Mouse (Mus musculus) neural tube, embryonic 15.5 days (tissue): Measurements from ENCODE around the gene Sorcs1. TPM values are rescaled to one million over a fixed set of nuclear protein-coding genes. Genes with fewer than 3 reads are reported as not detected.

Experiments used
- ATAC-seq: fragments of 200-750 bp; cut with Nextera tagmentation; 2 replicates; pipeline ENCODE4 v1.8.0; 2017; ENCODE audit warnings: mild to moderate bottlenecking, moderate TSS enrichment, moderate library complexity; ENCODE audit not compliant: low FRiP score
- H3K27ac ChIP-seq: fragments of 300-500 bp; sonication (generic); replicated peaks from 2 replicates; pipeline ENCODE4 v1.5.1; 2015; ENCODE audit warnings: mild to moderate bottlenecking, inconsistent platforms
- H3K27me3 ChIP-seq: fragments of 300-500 bp; sonication (generic); replicated peaks from 2 replicates; pipeline ENCODE4 v1.6.1; 2015; ENCODE audit warnings: inconsistent platforms
- H3K36me3 ChIP-seq: fragments of 300-500 bp; sonication (generic); 2 replicates; pipeline ENCODE4 v1.6.1; 2015; ENCODE audit warnings: inconsistent platforms
- H3K4me1 ChIP-seq: fragments of 300-500 bp; sonication (generic); 2 replicates; pipeline ENCODE4 v1.6.1; 2015; ENCODE audit warnings: inconsistent platforms
- H3K4me2 ChIP-seq: fragments of 300-500 bp; sonication (generic); 2 replicates; pipeline ENCODE4 v1.6.1; 2015; ENCODE audit warnings: inconsistent platforms, mild to moderate bottlenecking, moderate library complexity
- H3K4me3 ChIP-seq: fragments of 300-500 bp; sonication (generic); replicated peaks from 2 replicates; pipeline ENCODE4 v1.5.1; 2015; ENCODE audit warnings: mild to moderate bottlenecking, inconsistent platforms
- H3K9ac ChIP-seq: fragments of 300-500 bp; sonication (generic); replicated peaks from 2 replicates; pipeline ENCODE4 v1.6.1; 2015; ENCODE audit warnings: mild to moderate bottlenecking, inconsistent platforms
- H3K9me3 ChIP-seq: fragments of 300-500 bp; sonication (generic); replicated peaks from 2 replicates; pipeline ENCODE4 v1.6.1; 2016; ENCODE audit warnings: inconsistent platforms
- WGBS: fragments of 180-500 bp; shearing (Covaris S2); methylation state at CpG from one replicate; pipeline ENCODE4 v1.1.7; 2015; ENCODE audit warnings: mixed read lengths; 5-methylcytosine and 5-hydroxymethylcytosine counted together
- polyA plus RNA-seq: library from polyadenylated mRNA; unstranded; fragments of >200 nt; fragmentation: Nextera tagmentation; extraction: Ambion mirVana; gene quantifications from 2 replicates; pipeline ENCODE4 v1.2.1, GENCODE M21; 2015

Sorcs1 gene
- polyA plus RNA-seq, 1 experiment from 2014 or later, result 20.9 TPM

DNA sequence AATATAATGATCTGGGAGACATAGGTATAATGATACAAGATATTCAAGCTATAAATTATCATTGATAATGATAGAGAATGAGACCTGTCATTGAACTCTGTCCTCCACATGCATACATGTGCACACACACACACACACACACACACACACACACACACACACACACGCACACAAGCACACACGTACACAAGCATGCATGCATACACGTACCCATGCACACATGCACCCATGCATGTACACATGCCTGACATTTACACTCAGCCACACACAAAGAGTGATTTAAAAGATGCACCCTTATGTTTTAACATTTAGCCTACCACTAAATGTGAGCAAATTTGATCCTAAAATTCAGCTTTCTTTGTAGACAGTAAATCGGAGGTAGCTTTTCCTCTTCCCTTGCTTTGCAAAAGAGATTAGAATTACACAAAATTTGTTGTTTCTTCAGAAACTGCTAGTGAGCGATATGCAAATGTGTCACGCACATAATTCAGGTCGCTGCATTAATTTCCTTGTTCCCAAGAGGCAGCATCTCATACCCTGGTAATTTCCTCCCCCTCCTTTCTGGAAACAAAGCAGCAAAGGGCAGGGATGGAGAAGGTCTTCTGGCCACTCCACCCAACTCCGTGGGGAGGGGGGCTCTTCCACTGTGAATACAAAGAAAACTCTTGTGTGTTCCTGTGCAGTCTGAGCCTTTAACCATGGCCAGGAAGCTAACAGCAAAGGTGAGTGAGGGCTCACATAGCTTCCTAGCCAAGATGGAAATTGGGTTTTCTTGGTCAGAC, 38.0 kb downstream of the Sorcs1 start:
- WGBS, result 49% methylated on average over 8 of the region's 8 CpGs
- H3K9me3 ChIP-seq, result no peaks in the 10 kb centered on the region
- H3K4me2 ChIP-seq, result no peak overlapping the region
- H3K27me3 ChIP-seq, result no peaks in the 10 kb centered on the region
- no peaks in the 10 kb centered on the region for H3K36me3 ChIP-seq
- H3K4me3 ChIP-seq, result no peak overlapping the region
- no peak overlapping the region for H3K27ac ChIP-seq
- H3K9ac ChIP-seq, result no peak overlapping the region
- peaks cover 7% of the 10 kb centered on the region for H3K4me1 ChIP-seq
- no peak for ATAC-seq

DNA sequence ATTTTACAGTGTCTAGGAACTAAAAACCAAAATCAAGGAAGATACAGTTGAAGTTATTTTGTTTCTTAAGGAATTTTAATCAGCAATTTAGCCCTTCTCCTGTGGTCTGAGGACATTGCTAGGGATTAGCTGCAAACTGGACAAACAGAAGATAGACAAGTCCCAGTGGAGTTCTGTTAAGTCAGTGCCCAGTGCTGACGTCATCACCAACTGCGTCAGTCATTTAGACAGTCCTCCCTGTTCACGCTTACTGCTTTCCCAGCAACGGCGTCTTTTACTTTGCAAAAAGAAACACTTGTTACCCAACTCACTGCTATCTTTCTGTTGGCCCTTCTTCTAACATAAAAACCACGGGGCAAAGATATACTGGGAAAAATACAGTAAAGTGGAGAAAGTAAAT, 40.3 kb downstream of the Sorcs1 start:
- no peaks in the 10 kb centered on the region for H3K27me3 ChIP-seq
- no peaks in the 10 kb centered on the region for H3K36me3 ChIP-seq
- 75% methylated on average over 6 of the region's 6 CpGs for WGBS
- H3K9me3 ChIP-seq, result no peaks in the 10 kb centered on the region
- no peak overlapping the region for H3K27ac ChIP-seq
- no peak overlapping the region for H3K4me2 ChIP-seq
- H3K4me1 ChIP-seq, result peaks cover 7% of the 10 kb centered on the region
- no peak overlapping the region for H3K9ac ChIP-seq
- no peak overlapping the region for H3K4me3 ChIP-seq
- ATAC-seq, result no peak

DNA sequence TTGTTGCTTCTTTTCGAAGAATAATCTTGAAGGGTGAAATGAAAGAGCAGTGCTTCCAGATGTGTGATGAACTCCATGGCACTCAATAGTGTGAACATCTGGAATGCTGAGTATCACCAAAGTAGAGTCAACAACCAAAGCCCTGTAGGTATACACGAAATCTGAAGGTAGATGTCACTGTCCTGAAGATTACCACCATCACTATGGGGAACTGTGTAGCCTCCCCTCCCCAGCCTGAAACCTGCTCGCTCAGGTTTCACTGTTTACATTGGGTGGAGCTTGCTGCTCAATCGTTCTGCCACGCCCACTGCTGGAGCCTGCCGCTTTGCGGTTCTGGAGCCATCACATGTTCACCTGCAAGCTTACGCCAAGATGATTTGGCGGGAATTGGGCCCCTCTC, 64.4 kb downstream of the Sorcs1 start:
- H3K27ac ChIP-seq, result no peak overlapping the region
- ATAC-seq, result no peak
- 0 out of 2 replicates have a peak, but pooled peaks cover 3% of the 10 kb centered on the region for H3K4me1 ChIP-seq
- H3K27me3 ChIP-seq, result no peaks in the 10 kb centered on the region
- H3K9me3 ChIP-seq, result no peaks in the 10 kb centered on the region
- no peak overlapping the region for H3K4me3 ChIP-seq
- H3K9ac ChIP-seq, result no peak overlapping the region
- 36% methylated on average over 9 of the region's 9 CpGs for WGBS
- no peaks in the 10 kb centered on the region for H3K36me3 ChIP-seq
- H3K4me2 ChIP-seq, result no peak overlapping the region

DNA sequence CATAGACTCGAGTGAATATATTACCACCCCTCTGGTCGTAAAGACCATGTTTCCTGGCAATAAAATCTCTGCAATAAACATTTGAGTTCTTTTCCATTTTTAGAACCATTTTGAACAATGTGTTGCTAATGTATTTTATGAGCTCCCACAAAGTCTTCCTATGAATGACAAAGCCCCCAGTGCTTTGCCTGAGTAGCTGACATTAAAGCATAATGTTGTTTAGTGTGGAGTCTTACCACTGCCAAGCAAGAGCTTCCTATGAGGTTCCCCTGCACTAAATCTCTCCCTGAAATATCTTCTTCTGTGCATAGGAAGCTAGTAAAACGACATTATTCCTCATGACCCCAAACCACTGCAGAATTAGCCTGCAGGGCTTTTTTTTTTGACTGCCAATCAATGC, 66.8 kb downstream of the Sorcs1 start:
- Histone ChIP-seq H3K4me3 (no peak overlapping the region), H3K27me3 (no peaks in the 10 kb centered on the region), H3K36me3 (no peaks in the 10 kb centered on the region), H3K27ac (no peak overlapping the region), H3K4me1 (no peaks in the 10 kb centered on the region), H3K9ac (no peak overlapping the region), H3K9me3 (no peaks in the 10 kb centered on the region), H3K4me2 (no peak overlapping the region)
- 22% methylated on average over 3 of the region's 3 CpGs for WGBS
- no peak for ATAC-seq

DNA sequence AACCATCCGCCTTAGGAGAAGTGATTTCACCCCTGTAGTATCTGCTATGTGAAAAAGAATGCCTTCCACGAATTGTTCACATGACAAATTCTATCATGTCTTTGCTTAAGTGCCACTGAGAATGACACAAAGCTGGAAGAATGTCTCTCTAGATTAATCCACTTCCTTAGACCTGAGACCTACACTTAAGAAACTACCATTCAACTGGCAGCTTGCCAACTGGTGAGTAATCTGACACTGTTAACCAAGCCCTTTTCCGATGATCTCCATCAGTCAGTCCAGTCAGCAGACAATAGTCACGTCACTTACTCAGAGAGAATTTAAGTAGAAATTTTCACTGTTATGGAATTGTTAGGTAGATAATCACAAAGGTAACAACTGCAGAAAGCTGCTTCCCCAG, 74.6 kb downstream of the Sorcs1 start:
- 80% methylated on average over 4 of the region's 4 CpGs for WGBS
- H3K4me2 ChIP-seq, result no peak overlapping the region
- H3K27me3 ChIP-seq, result no peaks in the 10 kb centered on the region
- H3K9me3 ChIP-seq, result no peaks in the 10 kb centered on the region
- no peaks in the 10 kb centered on the region for H3K4me1 ChIP-seq
- ATAC-seq, result no peak
- H3K36me3 ChIP-seq, result no peaks in the 10 kb centered on the region
- no peak overlapping the region for H3K4me3 ChIP-seq
- no peak overlapping the region for H3K27ac ChIP-seq
- H3K9ac ChIP-seq, result no peak overlapping the region

DNA sequence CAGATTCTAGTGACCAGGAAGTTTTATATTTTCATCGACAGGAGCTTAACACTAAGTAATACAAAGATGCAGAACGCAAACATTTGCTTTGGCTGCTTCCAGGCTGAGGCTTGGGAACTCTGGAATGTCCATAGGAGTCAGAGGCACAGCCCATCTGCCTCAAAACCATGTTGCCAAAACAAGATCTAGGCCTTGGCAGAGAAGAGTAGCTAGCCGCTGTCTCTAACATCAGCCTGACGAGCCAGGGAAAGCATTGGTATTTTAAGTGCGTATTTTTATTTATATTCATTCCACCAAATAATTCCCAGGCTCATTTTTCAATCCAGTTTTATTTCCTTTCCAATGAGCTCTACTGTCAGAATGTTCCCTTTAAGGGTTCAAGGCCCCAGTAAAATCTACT, 75.1 kb downstream of the Sorcs1 start:
- WGBS, result 83% methylated on average over 5 of the region's 5 CpGs

DNA sequence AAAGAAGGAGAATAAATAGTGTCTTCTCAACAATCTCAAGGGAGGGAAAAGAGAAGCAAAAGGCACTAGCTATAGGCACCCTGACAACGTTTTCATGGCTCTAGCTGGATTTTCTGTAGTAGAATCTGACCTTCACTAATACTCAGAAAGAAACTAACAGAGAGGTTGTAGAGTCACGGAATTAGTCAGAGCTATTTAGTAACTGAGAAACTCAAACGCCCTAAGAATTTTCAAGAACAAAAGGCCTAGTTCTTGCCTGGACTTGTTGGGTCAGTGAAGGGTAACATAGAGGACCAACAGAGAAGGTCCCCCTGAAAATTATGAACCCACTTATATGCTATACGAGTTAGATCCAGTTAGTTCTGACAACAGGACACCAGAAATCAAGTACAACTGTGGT, 81.1 kb downstream of the Sorcs1 start:
- Histone ChIP-seq H3K4me2 (no peak overlapping the region), H3K27ac (no peak overlapping the region), H3K9me3 (no peaks in the 10 kb centered on the region), H3K27me3 (no peaks in the 10 kb centered on the region), H3K36me3 (no peaks in the 10 kb centered on the region), H3K9ac (no peak overlapping the region), H3K4me3 (no peak overlapping the region), H3K4me1 (no peaks in the 10 kb centered on the region)
- no peak for ATAC-seq
- 86% methylated on average over 4 of the region's 4 CpGs for WGBS

More for the DNA sequence above, 75.1 kb downstream of the Sorcs1 start:
- Histone ChIP-seq H3K4me3 (no peak overlapping the region), H3K36me3 (no peaks in the 10 kb centered on the region), H3K27me3 (no peaks in the 10 kb centered on the region), H3K27ac (no peak overlapping the region), H3K9me3 (no peaks in the 10 kb centered on the region), H3K9ac (no peak overlapping the region), H3K4me1 (no peaks in the 10 kb centered on the region), H3K4me2 (no peak overlapping the region)
- ATAC-seq, result no peak

DNA sequence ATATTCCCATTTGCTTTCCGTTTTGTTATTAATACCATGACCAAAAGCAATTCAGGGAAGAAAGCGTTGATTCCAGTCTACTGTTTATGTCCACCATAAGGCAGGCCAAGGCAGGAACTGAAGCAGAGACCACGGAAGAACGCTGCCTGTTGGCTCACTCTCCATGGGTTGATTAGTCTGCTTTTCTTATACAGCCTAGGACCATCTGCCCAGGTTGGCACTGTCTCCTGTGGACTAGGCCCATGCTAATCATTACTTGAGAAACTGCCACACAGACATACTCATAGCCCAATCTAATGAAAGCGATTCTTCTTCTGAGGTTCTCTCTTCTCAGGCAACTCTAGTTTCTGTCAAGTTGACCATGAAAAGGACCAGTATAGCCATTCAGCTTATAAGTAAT, 92.3 kb downstream of the Sorcs1 start:
- Histone ChIP-seq H3K4me2 (no peak overlapping the region), H3K36me3 (no peaks in the 10 kb centered on the region), H3K9me3 (no peaks in the 10 kb centered on the region), H3K4me1 (no peaks in the 10 kb centered on the region), H3K27me3 (no peaks in the 10 kb centered on the region), H3K4me3 (no peak overlapping the region), H3K27ac (no peak overlapping the region), H3K9ac (no peak overlapping the region)
- 94% methylated on average over 5 of the region's 5 CpGs for WGBS
- no peak for ATAC-seq

DNA sequence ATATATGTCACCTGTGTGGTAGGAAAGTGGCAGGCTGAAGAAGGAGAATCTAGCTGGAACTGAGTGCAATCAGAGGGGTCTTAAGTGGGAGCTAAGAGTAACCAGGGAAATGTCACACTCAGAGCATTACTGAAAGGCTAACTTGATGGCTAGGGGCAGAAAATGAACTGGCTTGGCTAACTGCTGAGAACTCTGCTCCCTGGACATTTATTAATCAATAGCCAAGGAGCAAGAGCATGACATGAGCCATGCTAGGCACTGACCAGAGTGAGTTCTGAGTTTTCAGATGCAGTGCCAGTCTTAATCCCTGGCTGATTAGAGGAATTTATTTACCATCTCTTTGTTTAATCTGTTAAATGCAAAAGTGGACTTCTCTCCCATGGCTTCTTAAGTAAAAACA, 95.5 kb downstream of the Sorcs1 start:
- Histone ChIP-seq H3K4me3 (no peak overlapping the region), H3K9me3 (no peaks in the 10 kb centered on the region), H3K27ac (no peak overlapping the region), H3K9ac (no peak overlapping the region), H3K36me3 (no peaks in the 10 kb centered on the region), H3K27me3 (no peaks in the 10 kb centered on the region), H3K4me1 (no peaks in the 10 kb centered on the region), H3K4me2 (no peak overlapping the region)
- ATAC-seq, result no peak

DNA sequence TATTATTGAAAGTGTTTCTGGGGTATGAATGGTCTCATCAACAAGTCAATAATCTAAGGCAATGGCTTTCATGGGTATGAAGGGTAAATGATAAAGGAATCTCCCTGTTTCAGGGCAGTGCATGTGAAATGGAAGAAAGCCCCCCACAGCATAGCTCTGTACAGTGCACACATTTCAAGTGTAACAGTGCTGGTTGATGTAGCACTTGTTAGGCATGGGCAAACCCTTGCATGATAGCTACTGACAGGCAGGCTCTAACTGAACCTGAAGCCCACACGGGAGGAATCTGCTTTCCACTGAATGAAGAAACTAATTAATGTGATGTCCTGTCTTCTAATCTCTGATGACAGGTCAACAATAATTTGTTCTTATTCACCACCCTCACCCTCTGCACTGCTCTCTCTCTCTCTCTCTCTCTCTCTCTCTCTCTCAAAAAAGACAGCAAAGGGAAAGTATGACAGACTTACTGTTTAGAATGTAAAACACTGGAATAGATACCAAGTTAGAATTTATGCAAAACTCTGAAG, 108.7 kb downstream of the Sorcs1 start:
- H3K36me3 ChIP-seq, result no peaks in the 10 kb centered on the region
- H3K4me3 ChIP-seq, result no peak overlapping the region
- no peak overlapping the region for H3K27ac ChIP-seq
- no peak overlapping the region for H3K9ac ChIP-seq
- no peak for ATAC-seq
- H3K4me1 ChIP-seq, result no peaks in the 10 kb centered on the region
- no peaks in the 10 kb centered on the region for H3K27me3 ChIP-seq
- WGBS, result 68% methylated on average over 1 of the region's 1 CpGs
- no peaks in the 10 kb centered on the region for H3K9me3 ChIP-seq
- H3K4me2 ChIP-seq, result no peak overlapping the region

DNA sequence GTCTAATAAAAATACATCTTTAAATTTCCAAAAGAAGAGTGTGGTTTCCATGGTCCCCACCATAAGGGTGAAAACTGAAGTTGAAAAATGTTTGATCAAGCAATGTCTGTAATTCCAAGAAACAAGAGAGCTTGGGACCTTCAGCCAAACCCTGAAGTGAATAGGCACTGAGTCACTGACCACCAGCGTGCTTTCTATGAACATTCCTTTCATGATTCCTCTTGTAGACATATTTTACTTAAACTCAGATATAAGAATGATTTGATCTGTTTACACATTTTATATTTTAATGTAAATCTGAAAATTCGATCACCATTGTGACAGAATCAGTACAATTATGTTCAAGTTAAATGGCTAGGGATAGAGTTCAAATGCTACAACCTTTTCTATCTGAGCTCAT, 112.1 kb downstream of the Sorcs1 start:
- no peak for ATAC-seq
- Histone ChIP-seq H3K4me3 (no peak overlapping the region), H3K9me3 (no peaks in the 10 kb centered on the region), H3K27me3 (no peaks in the 10 kb centered on the region), H3K4me1 (no peaks in the 10 kb centered on the region), H3K27ac (no peak overlapping the region), H3K9ac (no peak overlapping the region), H3K4me2 (no peak overlapping the region), H3K36me3 (no peaks in the 10 kb centered on the region)
- 90% methylated on average over 2 of the region's 2 CpGs for WGBS

DNA sequence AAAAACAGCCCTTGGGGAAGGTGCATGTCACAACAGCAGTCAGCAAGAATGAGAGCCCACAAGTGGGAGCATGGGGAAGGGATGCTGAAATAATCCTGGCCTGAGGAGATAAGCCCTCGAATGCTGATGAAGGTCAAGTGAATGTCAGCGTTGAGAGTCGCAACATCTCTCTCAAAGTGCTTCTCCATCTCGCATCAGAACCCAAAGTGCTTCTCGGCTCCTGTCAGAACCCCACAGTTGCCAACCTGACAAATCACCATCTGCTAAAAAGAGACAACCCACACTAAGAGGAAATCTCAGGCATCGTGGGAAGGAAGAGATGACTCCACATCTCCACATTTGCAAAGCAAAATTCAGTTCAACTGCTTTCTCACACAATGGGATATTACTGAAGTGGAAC, 119.7 kb downstream of the Sorcs1 start:
- H3K9ac ChIP-seq, result no peak overlapping the region
- H3K4me3 ChIP-seq, result no peak overlapping the region
- H3K9me3 ChIP-seq, result no peaks in the 10 kb centered on the region
- H3K27me3 ChIP-seq, result no peaks in the 10 kb centered on the region
- H3K4me2 ChIP-seq, result no peak overlapping the region
- no peaks in the 10 kb centered on the region for H3K36me3 ChIP-seq
- ATAC-seq, result no peak
- 63% methylated on average over 6 of the region's 6 CpGs for WGBS
- H3K4me1 ChIP-seq, result no peaks in the 10 kb centered on the region
- no peak overlapping the region for H3K27ac ChIP-seq
